Mouse (Mus musculus) macrophage (primary cell): ENCODE results near the gene Pom121. TPM values are rescaled to one million over a fixed set of nuclear protein-coding genes. Genes with fewer than 3 reads are reported as not detected.

ENCODE experiments used
- H3K27ac ChIP-seq: fragments of 350-480 bp; formaldehyde crosslinking; 2 replicates; pipeline ENCODE4 v1.9.0; 2021
- H3K36me3 ChIP-seq: fragments of 350-480 bp; formaldehyde crosslinking; 2 replicates; pipeline ENCODE4 v1.9.0; 2021; ENCODE audit errors: inconsistent target
- H3K4me3 ChIP-seq: fragments of 350-480 bp; formaldehyde crosslinking; 2 replicates; pipeline ENCODE4 v1.9.0; 2021; ENCODE audit errors: inconsistent target
- H3K79me2 ChIP-seq: fragments of 350-480 bp; formaldehyde crosslinking; 2 replicates; pipeline ENCODE4 v1.9.0; 2021; ENCODE audit errors: inconsistent target
- WGBS: methylation state at CpG from one replicate; pipeline ENCODE4 v1.1.7; 2026; ENCODE audit warnings: inconsistent platforms; ENCODE audit not compliant: missing documents; 5-methylcytosine and 5-hydroxymethylcytosine counted together
- polyA plus RNA-seq: library from polyadenylated mRNA; stranded (reverse); fragments of 250-400 nt; gene quantifications from 3 replicates; pipeline ENCODE4 v1.2.4, GENCODE M21; 2018; ENCODE audit warnings: inconsistent platforms
- total RNA-seq, 78 experiments: library from RNA; depleted of rRNA; stranded (reverse); fragments of 250-400 nt; gene quantifications; 1 replicate in 9 of 78; 2 replicates in 24 of 78; 3 replicates in 43 of 78; 4 replicates in 2 of 78; pipeline ENCODE4 v1.2.4; 2018; ENCODE audit warnings: inconsistent platforms in 56 of 78

Gene Pom121
- total RNA-seq (2018; cell fraction: chromatin; rRNA removed), result 10 to 100 TPM in 21 of 26 experiments, 1 to 10 TPM in 5; 6.5 to 26.1 (median 16.2) TPM
- 10 to 100 TPM; 16.7 to 24.7 (median 21.0) TPM for total RNA-seq (2018; cell fraction: cytosol; rRNA removed)
- 10 to 100 TPM; 10.1 to 30.6 (median 19.7) TPM for total RNA-seq (2018; cell fraction: nucleus; rRNA removed)
- 11.3 to 18.4 TPM (median 16.7 TPM) in 3 replicates for polyA plus RNA-seq

- H3K27ac ChIP-seq, result peak within 1 kb of the TSS; percentile 36
- H3K36me3 ChIP-seq, result peaks cover 20% of the 10 kb centered on the region; the same call in 1 of the 2 replicates
- peak within 1 kb of the TSS; percentile 50 for H3K4me3 ChIP-seq
- under 1% methylated on average over 98 of the region's 110 CpGs for WGBS
- H3K79me2 ChIP-seq, result peaks cover 46% of the 10 kb centered on the region
These were observed at the start of gene Pom121 for GRCm38 (mm10) chr5:135394004-135394823. Gene Pom121, minus strand, starts transcription at chr5:135394546.

- WGBS, result 95% methylated on average over 7 of the region's 7 CpGs
- Histone ChIP-seq H3K27ac (no peak overlapping the region), H3K79me2 (no peaks in the 10 kb centered on the region), H3K4me3 (no peak overlapping the region), H3K36me3 (peaks cover 61% of the 10 kb centered on the region)
These were observed 48.1 kb upstream of the Pom121 start for GRCm38 (mm10) chr5:135442430-135442829.

- H3K4me3 ChIP-seq, result no peak overlapping the region
These were observed 40.7 kb upstream of the Pom121 start for GRCm38 (mm10) chr5:135435039-135435438.

GRCm38 (mm10) chr5:135433861-135434260 is 39.5 kb upstream of the Pom121 start:
- Histone ChIP-seq H3K79me2 (no peaks in the 10 kb centered on the region), H3K4me3 (no peak overlapping the region), H3K36me3 (peaks cover 99% of the 10 kb centered on the region), H3K27ac (no peak overlapping the region)
- 95% methylated on average over 4 of the region's 4 CpGs for WGBS

More at GRCm38 (mm10) chr5:135435039-135435438, 40.7 kb upstream of the Pom121 start:
- 66% methylated on average over 10 of the region's 10 CpGs for WGBS
- H3K36me3 ChIP-seq, result peaks cover 91% of the 10 kb centered on the region
- H3K27ac ChIP-seq, result no peak overlapping the region
- no peaks in the 10 kb centered on the region for H3K79me2 ChIP-seq

- Histone ChIP-seq H3K27ac (no peak overlapping the region), H3K79me2 (no peaks in the 10 kb centered on the region), H3K36me3 (peaks cover 98% of the 10 kb centered on the region), H3K4me3 (no peak overlapping the region)
- 79% methylated on average over 6 of the region's 6 CpGs for WGBS
These were observed 36.8 kb upstream of the Pom121 start for GRCm38 (mm10) chr5:135431111-135431510.

DNA sequence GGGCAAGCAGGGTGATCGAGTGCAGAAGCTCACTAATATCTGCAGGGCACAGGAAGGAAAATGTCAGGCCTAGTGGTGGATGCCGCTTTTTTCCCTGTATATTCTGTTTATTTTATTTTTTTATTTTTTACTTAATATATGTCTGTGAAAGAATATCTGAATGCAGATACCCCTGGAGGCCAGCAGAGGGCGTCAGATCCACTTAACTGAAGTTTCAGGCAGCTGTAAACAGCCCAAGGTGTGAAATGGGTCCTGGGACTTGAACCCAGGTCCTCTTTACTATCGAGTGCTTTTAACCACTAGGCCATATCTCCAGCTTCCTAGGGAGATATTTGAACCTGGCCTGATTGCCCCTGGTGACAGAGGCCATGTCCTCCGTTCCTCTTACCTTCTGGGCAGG is 34.4 kb upstream of the Pom121 start:
- H3K79me2 ChIP-seq, result no peaks in the 10 kb centered on the region
- WGBS, result 72% methylated on average over 5 of the region's 5 CpGs
- H3K36me3 ChIP-seq, result peaks cover 98% of the 10 kb centered on the region
- no peak overlapping the region for H3K27ac ChIP-seq
- H3K4me3 ChIP-seq, result no peak overlapping the region

DNA sequence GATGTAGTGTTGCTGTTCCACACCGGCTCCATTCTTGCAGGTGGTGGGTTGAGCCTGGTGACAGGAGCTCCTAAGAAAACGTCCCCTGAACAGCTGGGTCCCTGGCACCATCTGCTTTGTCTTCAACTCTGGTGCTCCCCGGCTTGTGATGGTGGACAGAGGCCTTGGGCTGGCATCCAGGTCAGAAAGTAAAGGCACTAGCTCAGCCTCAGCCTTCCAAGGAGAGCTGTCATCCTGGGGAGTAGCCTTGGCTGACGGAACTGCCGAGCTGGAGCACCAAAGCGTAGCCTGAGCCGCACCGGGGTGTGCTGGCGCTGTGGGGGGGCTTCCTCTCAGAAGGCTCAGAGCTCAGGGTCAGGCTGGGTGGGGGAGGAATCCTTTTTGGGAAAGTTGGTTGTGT is 15.9 kb upstream of the Pom121 start:
- 90% methylated on average over 9 of the region's 9 CpGs for WGBS
- Histone ChIP-seq H3K27ac (no peak overlapping the region), H3K4me3 (no peak overlapping the region), H3K36me3 (peaks cover 51% of the 10 kb centered on the region), H3K79me2 (no peaks in the 10 kb centered on the region)

DNA sequence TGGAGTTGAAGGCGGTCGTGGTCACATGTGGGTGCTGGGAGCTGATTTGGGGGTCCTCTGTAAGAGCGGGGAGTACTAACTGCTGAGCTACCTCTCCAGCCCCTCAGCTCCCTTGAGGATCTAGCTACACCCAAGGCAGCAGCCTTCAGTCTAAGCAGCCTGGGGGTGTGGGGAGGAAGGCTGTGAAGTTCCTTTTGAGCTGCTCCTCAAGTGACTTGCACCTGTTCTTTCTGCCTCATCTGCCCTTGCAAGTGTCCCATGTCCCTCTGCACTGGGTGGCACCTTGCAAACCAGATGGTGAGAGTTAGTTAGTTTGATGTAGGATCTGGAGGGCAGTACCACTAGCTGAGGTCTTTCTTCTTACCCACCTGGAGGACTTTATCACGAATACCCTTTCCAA is 13.8 kb upstream of the Pom121 start:
- Histone ChIP-seq H3K27ac (no peak overlapping the region), H3K36me3 (peaks cover 31% of the 10 kb centered on the region), H3K79me2 (no peaks in the 10 kb centered on the region), H3K4me3 (no peak overlapping the region)
- WGBS, result 94% methylated on average over 4 of the region's 4 CpGs

- no peak overlapping the region for H3K4me3 ChIP-seq
- 95% methylated on average over 9 of the region's 9 CpGs for WGBS
- no peaks in the 10 kb centered on the region for H3K79me2 ChIP-seq
- H3K36me3 ChIP-seq, result peaks cover 11% of the 10 kb centered on the region; the same call in 1 of the 2 replicates
- no peak overlapping the region for H3K27ac ChIP-seq
These were observed 11.1 kb upstream of the Pom121 start for GRCm38 (mm10) chr5:135405437-135405836.

- peaks cover 2% of the 10 kb centered on the region; the same call in 1 of the 2 replicates for H3K36me3 ChIP-seq
- no peaks in the 10 kb centered on the region for H3K79me2 ChIP-seq
- H3K4me3 ChIP-seq, result no peak overlapping the region
- no peak overlapping the region for H3K27ac ChIP-seq
- WGBS, result 58% methylated on average over 20 of the region's 20 CpGs
These were observed 10.3 kb upstream of the Pom121 start for GRCm38 (mm10) chr5:135404623-135405022.

DNA sequence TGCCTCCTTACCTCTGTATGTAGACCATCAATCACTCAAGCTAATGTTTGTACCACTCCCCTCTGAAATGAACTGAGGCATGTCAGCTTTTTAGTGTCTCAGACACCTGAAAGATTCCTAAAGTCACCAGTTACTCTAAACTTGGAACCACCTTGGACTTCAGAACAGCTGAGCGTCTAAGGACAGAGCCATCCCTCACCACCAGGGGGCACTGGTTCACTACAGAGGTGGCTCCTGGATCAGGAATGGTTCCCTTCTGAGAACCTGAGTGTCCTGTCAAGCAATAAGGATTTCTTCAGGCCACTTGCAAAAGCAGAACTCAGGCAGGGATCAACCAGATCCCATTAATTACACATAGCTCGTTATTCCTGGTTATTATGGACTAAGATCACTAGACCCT is 5.9 kb upstream of the Pom121 start:
- no peaks in the 10 kb centered on the region for H3K36me3 ChIP-seq
- WGBS, result 4% methylated on average over 2 of the region's 2 CpGs
- no peak overlapping the region for H3K4me3 ChIP-seq

GRCm38 (mm10) chr5:135399382-135399781 is 5.0 kb upstream of the Pom121 start:
- no peaks in the 10 kb centered on the region for H3K36me3 ChIP-seq
- H3K27ac ChIP-seq, result no peak overlapping the region
- no peaks in the 10 kb centered on the region for H3K79me2 ChIP-seq
- 85% methylated on average over 6 of the region's 6 CpGs for WGBS
- H3K4me3 ChIP-seq, result no peak overlapping the region

More for the DNA sequence above, 5.9 kb upstream of the Pom121 start:
- Histone ChIP-seq H3K27ac (no peak overlapping the region), H3K79me2 (no peaks in the 10 kb centered on the region)

DNA sequence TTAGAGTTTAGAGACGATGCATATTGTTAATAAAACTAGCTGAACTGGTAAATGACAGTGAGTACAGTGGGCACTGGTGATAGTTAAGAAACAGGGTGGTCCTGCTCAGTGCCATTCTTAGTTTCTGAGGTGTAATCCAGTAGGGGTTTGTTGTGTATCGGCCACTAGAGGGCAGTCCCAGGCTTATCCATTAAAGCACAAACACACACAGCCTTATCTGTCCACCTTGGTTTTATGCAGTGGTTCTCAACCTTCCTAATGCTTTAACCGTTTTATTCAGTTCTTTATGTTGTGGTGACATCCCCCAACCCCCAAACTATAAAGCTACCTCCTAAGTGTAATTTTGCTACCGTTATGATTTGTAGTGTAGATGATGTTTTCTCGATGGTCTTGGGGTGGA is 1.5 kb upstream of the Pom121 start:
- peaks cover 30% of the 10 kb centered on the region for H3K79me2 ChIP-seq
- peaks cover 11% of the 10 kb centered on the region; the same call in 1 of the 2 replicates for H3K36me3 ChIP-seq
- WGBS, result 47% methylated on average over 5 of the region's 5 CpGs
- no peak overlapping the region for H3K4me3 ChIP-seq
- H3K27ac ChIP-seq, result no peak overlapping the region

DNA sequence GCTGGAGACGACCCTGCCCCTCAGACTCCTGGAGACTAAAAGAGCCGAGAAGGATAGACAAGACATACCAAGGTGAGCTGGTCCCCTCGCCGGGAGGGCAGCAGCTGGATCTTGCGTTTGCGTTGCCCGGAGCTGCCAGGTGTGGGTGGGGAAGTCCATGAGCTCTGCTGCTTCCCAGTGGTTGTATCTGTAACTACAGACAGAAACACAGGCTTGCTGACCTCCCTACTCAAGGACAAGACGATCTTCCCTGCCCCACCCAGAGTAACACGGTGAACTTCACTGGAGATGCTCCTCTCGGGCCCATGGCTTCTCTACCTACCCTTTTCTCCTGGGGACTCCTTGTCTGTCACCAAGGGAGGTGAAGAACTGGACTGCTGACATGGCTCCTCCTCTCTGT is 10.6 kb downstream of the Pom121 start:
- Histone ChIP-seq H3K27ac (no peak overlapping the region), H3K79me2 (peaks cover 7% of the 10 kb centered on the region; the same call in 1 of the 2 replicates), H3K36me3 (peaks cover 88% of the 10 kb centered on the region), H3K4me3 (no peak overlapping the region)
- 92% methylated on average over 10 of the region's 10 CpGs for WGBS

GRCm38 (mm10) chr5:135382746-135383145 is 11.6 kb downstream of the Pom121 start:
- 92% methylated on average over 7 of the region's 7 CpGs for WGBS
- no peak overlapping the region for H3K4me3 ChIP-seq

More at GRCm38 (mm10) chr5:135382746-135383145, 11.6 kb downstream of the Pom121 start:
- H3K27ac ChIP-seq, result no peak overlapping the region
- H3K36me3 ChIP-seq, result peaks cover 89% of the 10 kb centered on the region
- H3K79me2 ChIP-seq, result peaks cover under 1% of the 10 kb centered on the region; the same call in 1 of the 2 replicates
